Mouse (Mus musculus): ENCODE data around the gene Vmn2r58.
"Not testable (repeated sequence)": the region's sequence is repeated elsewhere in the genome, so short reads cannot be mapped to it uniquely, and the experiment has no call there.

Gene Vmn2r58

GRCm38 (mm10) chr7:41872612-41873011, at the start of gene Vmn2r58:
Vmn2r58 (minus strand) TSS chr7:41872712.
- not testable (repeated sequence) for DNase-seq
